Mouse (Mus musculus) bone marrow macrophage, adult 2 months (primary cell): ENCODE results near the gene Ankrd6. TPM values are rescaled to one million over a fixed set of nuclear protein-coding genes. Genes with fewer than 3 reads are reported as not detected.

Experiments
- H3K27ac ChIP-seq: 2 replicates; pipeline ENCODE4 v1.5.1; 2012; ENCODE audit warnings: low read depth, low read length; ENCODE audit not compliant: insufficient read depth
- H3K4me1 ChIP-seq: 2 replicates; pipeline ENCODE4 v1.6.1; 2012; ENCODE audit warnings: low read length; ENCODE audit not compliant: control insufficient read depth, insufficient read depth
- H3K4me3 ChIP-seq: 2 replicates; pipeline ENCODE4 v1.5.1; 2012; ENCODE audit warnings: mild to moderate bottlenecking, low read length, moderate library complexity; ENCODE audit not compliant: insufficient read depth
- CTCF ChIP-seq: IDR thresholded peaks from 2 replicates; pipeline ENCODE4 v1.5.1; 2012; ENCODE audit warnings: low read depth, mild to moderate bottlenecking, low read length, moderate library complexity
- POLR2A ChIP-seq: IDR thresholded peaks from 2 replicates; pipeline ENCODE4 v1.6.1; 2012; ENCODE audit warnings: mild to moderate bottlenecking, low read depth, low read length, borderline replicate concordance
- polyA plus RNA-seq: library from polyadenylated mRNA; stranded (reverse); fragments of >200 nt; gene quantifications from 2 replicates; pipeline ENCODE4 v1.2.4, GENCODE M21; 2012; ENCODE audit not compliant: missing spikeins, insufficient read depth, insufficient read length

Gene Ankrd6
- polyA plus RNA-seq, 1 experiment: 0.16 TPM

DNA sequence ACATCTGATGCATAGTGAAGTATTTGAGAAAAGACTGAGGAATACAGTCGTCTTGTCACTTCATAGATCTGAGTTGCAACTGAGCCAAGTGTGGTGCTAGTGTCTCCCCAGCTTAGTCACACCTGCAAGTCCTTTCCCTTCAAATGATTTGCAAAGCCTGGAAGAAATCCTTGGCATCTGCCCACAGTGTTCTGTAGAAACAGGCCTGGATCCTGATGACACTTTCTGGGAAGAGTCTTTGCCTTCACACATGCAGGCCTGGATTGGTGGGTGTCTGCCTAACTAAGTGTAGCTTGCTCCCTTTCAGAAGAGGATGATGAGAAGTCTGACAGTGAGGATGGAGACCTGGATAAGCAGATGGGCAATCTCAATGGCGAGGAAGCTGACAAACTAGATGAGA, 193.2 kb downstream of the Ankrd6 start:
- TF ChIP-seq CTCF: no peak
- no peak for TF ChIP-seq POLR2A
- Histone ChIP-seq H3K27ac (no peak overlapping the region), H3K4me1 (no peaks in the 10 kb centered on the region), H3K4me3 (no peak overlapping the region)

Other genes starting within 250 kb of the Ankrd6 start
- gene Lyrm2, start 150.6 kb downstream of the Ankrd6 start, polyA plus RNA-seq: 29.2 and 33.0 TPM in 2 replicates
- gene Rragd, start 32.2 kb upstream of the Ankrd6 start, polyA plus RNA-seq: 2.4 and 2.5 TPM in 2 replicates
- gene Ube2j1, start 80.6 kb upstream of the Ankrd6 start, polyA plus RNA-seq: 41.7 and 47.4 TPM in 2 replicates
- gene Gabrr2, start 112.2 kb upstream of the Ankrd6 start, polyA plus RNA-seq: 0.31 TPM in 1 of 2 replicates, not detected in the other
- not detected in 2 replicates for gene Gabrr1, start 181.7 kb upstream of the Ankrd6 start, polyA plus RNA-seq
- gene Pm20d2, start 238.9 kb upstream of the Ankrd6 start, polyA plus RNA-seq: not detected in 2 replicates